Mouse (Mus musculus): ENCODE data around the gene Usp33. TPM values are rescaled to one million over a fixed set of nuclear protein-coding genes. Genes with fewer than 3 reads are reported as not detected.
A peak's percentile ranks its signal among the peaks of the same experiment; 100 is the strongest.

Gene Usp33
- polyA plus RNA-seq, 1 experiment from 2014 or later: 64.7 TPM

GRCm38 (mm10) chr3:152348011-152348830 lies 1.9 kb downstream of the Usp33 start:
- no peak overlapping the region for H3K4me3 ChIP-seq
- no peaks in the 10 kb centered on the region for H3K36me3 ChIP-seq (ENCODE audit: poor library complexity, severe bottlenecking)
- H3K4me2 ChIP-seq: peak overlapping the region; percentile 20; the same call in 1 of the 2 replicates
- no peak overlapping the region for H3K27ac ChIP-seq
- no peaks in the 10 kb centered on the region for H3K27me3 ChIP-seq
- 89% methylated on average over 10 of the region's 10 CpGs for WGBS
- no peak overlapping the region for H3K9ac ChIP-seq
- ATAC-seq: no peak
- H3K9me3 ChIP-seq (replicated peaks): no peaks in the 10 kb centered on the region
- peaks cover 33% of the 10 kb centered on the region for H3K4me1 ChIP-seq

DNA sequence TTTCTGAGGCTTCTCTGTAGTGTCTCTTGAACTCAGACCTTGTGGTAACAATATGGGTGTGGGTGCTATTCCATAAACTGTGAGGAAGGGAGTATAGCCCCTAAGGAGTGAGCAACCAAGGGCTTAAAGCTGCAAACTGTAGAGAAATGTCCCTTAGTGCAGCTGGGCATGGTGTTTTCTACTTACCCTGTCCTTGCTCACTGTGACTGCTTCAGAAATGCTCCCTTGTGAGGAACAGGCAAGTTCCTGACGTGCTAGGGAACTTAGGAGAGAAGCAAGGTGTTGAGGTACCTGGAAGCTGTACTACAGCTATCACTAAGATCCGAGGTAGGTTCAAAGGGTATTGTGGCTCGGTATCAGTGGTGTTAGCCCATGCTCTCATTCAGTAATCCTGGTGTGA lies 4.2 kb downstream of the Usp33 start:
- H3K9ac ChIP-seq: no peak overlapping the region
- no peak overlapping the region for H3K27ac ChIP-seq
- no peaks in the 10 kb centered on the region for H3K9me3 ChIP-seq (replicated peaks)
- H3K4me3 ChIP-seq: no peak overlapping the region
- H3K4me2 ChIP-seq: no peak overlapping the region
- H3K4me1 ChIP-seq: peaks cover 36% of the 10 kb centered on the region
- no peak for ATAC-seq
- H3K27me3 ChIP-seq: no peaks in the 10 kb centered on the region
- WGBS: 80% methylated on average over 3 of the region's 3 CpGs
- no peaks in the 10 kb centered on the region for H3K36me3 ChIP-seq (ENCODE audit: poor library complexity, severe bottlenecking)

- Histone ChIP-seq H3K9ac (no peak overlapping the region), H3K4me3 (no peak overlapping the region), H3K36me3 (ENCODE audit: poor library complexity, severe bottlenecking) (no peaks in the 10 kb centered on the region), H3K27me3 (no peaks in the 10 kb centered on the region), H3K4me1 (peaks cover 36% of the 10 kb centered on the region), H3K4me2 (no peak overlapping the region), H3K9me3 (replicated peaks) (no peaks in the 10 kb centered on the region), H3K27ac (no peak overlapping the region)
- 81% methylated on average over 5 of the region's 5 CpGs for WGBS
- ATAC-seq: no peak
Observed at GRCm38 (mm10) chr3:152350966-152351365, 4.7 kb downstream of the Usp33 start.

- WGBS: 86% methylated on average over 4 of the region's 4 CpGs
- Histone ChIP-seq H3K4me2 (no peak overlapping the region), H3K9me3 (replicated peaks) (no peaks in the 10 kb centered on the region), H3K9ac (no peak overlapping the region), H3K36me3 (ENCODE audit: poor library complexity, severe bottlenecking) (no peaks in the 10 kb centered on the region), H3K4me3 (no peak overlapping the region), H3K4me1 (peaks cover 34% of the 10 kb centered on the region), H3K27ac (no peak overlapping the region), H3K27me3 (no peaks in the 10 kb centered on the region)
- ATAC-seq: no peak
Observed at GRCm38 (mm10) chr3:152352289-152352688, 6.0 kb downstream of the Usp33 start.

- Histone ChIP-seq H3K27ac (no peak overlapping the region), H3K27me3 (no peaks in the 10 kb centered on the region), H3K36me3 (ENCODE audit: poor library complexity, severe bottlenecking) (peaks cover 2% of the 10 kb centered on the region; the same call in 1 of the 2 replicates), H3K4me3 (no peak overlapping the region), H3K9ac (no peak overlapping the region), H3K9me3 (replicated peaks) (no peaks in the 10 kb centered on the region), H3K4me2 (no peak overlapping the region), H3K4me1 (peaks cover 21% of the 10 kb centered on the region)
- no peak for ATAC-seq
- WGBS: 76% methylated on average over 10 of the region's 10 CpGs
Observed at GRCm38 (mm10) chr3:152353434-152354177, 7.3 kb downstream of the Usp33 start.

DNA sequence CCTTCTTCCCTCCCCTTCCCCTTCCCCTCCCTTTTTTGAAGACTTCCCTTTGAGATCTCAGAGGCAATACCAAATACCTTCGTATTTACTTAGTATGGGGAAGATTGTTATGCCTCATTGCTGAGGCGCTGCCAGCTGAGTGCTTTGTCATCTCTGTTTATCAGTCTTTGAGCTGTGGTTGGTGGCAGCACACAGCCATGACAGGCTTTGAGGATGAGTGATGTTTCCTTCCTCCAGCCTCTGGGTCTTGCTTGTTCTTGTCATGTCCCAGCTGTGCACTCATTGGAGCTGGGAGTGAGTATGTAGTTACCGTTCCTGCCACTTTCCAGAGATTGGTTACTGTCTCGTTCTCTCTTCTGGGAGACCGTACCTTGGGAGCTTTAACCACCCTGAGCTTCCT lies 9.1 kb downstream of the Usp33 start:
- ATAC-seq: no peak
- Histone ChIP-seq H3K9me3 (replicated peaks) (no peaks in the 10 kb centered on the region), H3K27ac (no peak overlapping the region), H3K27me3 (no peaks in the 10 kb centered on the region), H3K9ac (no peak overlapping the region), H3K4me2 (no peak overlapping the region), H3K4me3 (no peak overlapping the region), H3K36me3 (ENCODE audit: poor library complexity, severe bottlenecking) (peaks cover 19% of the 10 kb centered on the region), H3K4me1 (peaks cover 15% of the 10 kb centered on the region)
- 82% methylated on average over 5 of the region's 5 CpGs for WGBS

DNA sequence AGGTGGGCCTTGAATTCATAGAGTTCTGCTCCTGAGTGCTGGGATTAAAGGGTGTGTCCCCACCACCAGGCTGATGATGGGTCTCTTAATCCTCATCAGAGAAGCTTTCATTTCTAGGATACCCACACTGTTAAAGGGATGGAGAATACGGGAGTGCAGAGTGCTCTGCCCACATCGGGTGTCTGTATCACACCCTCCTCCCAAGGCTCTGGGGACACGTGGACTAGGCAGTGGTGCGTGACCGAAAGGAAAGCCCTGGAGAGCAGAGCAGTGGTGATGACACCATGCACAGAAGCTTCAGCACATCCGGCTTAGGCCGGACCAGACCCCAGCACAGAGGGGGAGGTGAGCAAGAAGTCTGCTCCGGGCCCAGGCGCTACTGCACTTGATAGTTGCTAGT lies 10.5 kb downstream of the Usp33 start:
- ATAC-seq: no peak
- Histone ChIP-seq H3K9me3 (replicated peaks) (no peaks in the 10 kb centered on the region), H3K27me3 (no peaks in the 10 kb centered on the region), H3K4me1 (peaks cover 7% of the 10 kb centered on the region; the same call in 1 of the 2 replicates), H3K9ac (no peak overlapping the region), H3K4me3 (no peak overlapping the region), H3K27ac (no peak overlapping the region), H3K36me3 (ENCODE audit: poor library complexity, severe bottlenecking) (peaks cover 32% of the 10 kb centered on the region), H3K4me2 (no peak overlapping the region)
- 86% methylated on average over 9 of the region's 9 CpGs for WGBS

- no peak for ATAC-seq
- Histone ChIP-seq H3K27ac (no peak overlapping the region), H3K4me3 (no peak overlapping the region), H3K9ac (no peak overlapping the region), H3K27me3 (no peaks in the 10 kb centered on the region), H3K4me2 (no peak overlapping the region), H3K36me3 (ENCODE audit: poor library complexity, severe bottlenecking) (peaks cover 56% of the 10 kb centered on the region), H3K9me3 (replicated peaks) (no peaks in the 10 kb centered on the region), H3K4me1 (no peaks in the 10 kb centered on the region)
- 83% methylated on average over 7 of the region's 7 CpGs for WGBS
Observed at GRCm38 (mm10) chr3:152359151-152359550, 12.9 kb downstream of the Usp33 start.

DNA sequence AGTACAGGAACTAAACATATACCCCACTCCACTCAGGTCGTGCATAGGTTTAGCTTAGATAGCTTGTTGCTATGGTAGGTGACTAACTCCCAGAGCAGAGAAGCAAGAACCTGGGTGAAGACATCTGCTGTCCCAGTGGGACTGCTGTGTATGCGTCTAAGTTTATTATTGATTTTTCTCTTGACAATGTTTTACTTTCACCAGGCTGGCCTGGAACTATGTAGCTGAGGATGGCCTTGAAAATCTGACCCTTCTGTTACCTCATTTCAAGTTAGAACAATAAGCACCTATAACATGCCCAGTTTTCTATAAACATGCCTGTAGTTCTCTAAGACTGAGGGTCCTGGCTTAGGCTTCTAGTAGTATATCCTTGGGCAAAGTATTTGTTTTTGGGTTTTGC lies 17.9 kb downstream of the Usp33 start:
- Histone ChIP-seq H3K27me3 (no peaks in the 10 kb centered on the region), H3K4me3 (no peak overlapping the region), H3K9ac (no peak overlapping the region), H3K9me3 (replicated peaks) (no peaks in the 10 kb centered on the region), H3K4me1 (no peaks in the 10 kb centered on the region), H3K4me2 (no peak overlapping the region), H3K36me3 (ENCODE audit: poor library complexity, severe bottlenecking) (peaks cover 90% of the 10 kb centered on the region), H3K27ac (no peak overlapping the region)
- no peak for ATAC-seq
- WGBS: 90% methylated on average over 2 of the region's 2 CpGs

GRCm38 (mm10) chr3:152376063-152376462 lies 29.8 kb downstream of the Usp33 start:
- Histone ChIP-seq H3K4me1 (no peaks in the 10 kb centered on the region), H3K36me3 (ENCODE audit: poor library complexity, severe bottlenecking) (peaks cover 88% of the 10 kb centered on the region), H3K27me3 (no peaks in the 10 kb centered on the region), H3K9ac (no peak overlapping the region), H3K4me2 (no peak overlapping the region), H3K9me3 (replicated peaks) (no peaks in the 10 kb centered on the region), H3K27ac (no peak overlapping the region), H3K4me3 (no peak overlapping the region)
- no peak for ATAC-seq
- WGBS: 93% methylated on average over 4 of the region's 4 CpGs

DNA sequence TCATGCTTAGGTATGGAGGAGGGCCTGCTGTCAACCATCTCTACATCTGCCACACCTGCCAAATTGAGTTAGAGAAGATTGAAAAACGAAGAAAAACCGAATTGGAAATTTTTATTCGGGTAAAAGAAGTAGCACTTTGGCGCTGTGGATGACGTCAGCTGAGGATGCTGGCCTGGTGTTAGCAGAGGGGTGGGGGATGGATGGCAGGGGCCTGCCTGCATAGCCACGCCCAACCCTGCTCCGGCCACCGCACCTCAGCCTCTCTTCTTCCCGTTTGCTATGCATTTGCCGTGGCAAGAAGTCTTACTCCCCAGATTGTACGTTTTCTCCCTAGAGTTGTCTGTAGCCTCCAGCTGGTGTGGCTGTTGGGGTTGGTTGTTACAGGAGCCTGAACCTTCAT lies 37.8 kb downstream of the Usp33 start:
- H3K4me2 ChIP-seq: no peak overlapping the region
- no peak for ATAC-seq
- H3K9ac ChIP-seq: no peak overlapping the region
- H3K4me3 ChIP-seq: no peak overlapping the region
- 76% methylated on average over 11 of the region's 11 CpGs for WGBS
- peaks cover 78% of the 10 kb centered on the region for H3K36me3 ChIP-seq (ENCODE audit: poor library complexity, severe bottlenecking)
- no peaks in the 10 kb centered on the region for H3K4me1 ChIP-seq
- H3K27me3 ChIP-seq: no peaks in the 10 kb centered on the region
- no peaks in the 10 kb centered on the region for H3K9me3 ChIP-seq (replicated peaks)
- no peak overlapping the region for H3K27ac ChIP-seq

Measured in forebrain, embryonic 13.5 days (tissue).